Mouse (Mus musculus) G1E (cell line): ENCODE results near the gene March6.

Experiments used
- CTCF ChIP-seq: IDR thresholded peaks from 2 replicates; pipeline ENCODE4 v1.5.1; 2012; ENCODE audit warnings: low read depth, low read length, inconsistent platforms, mixed read lengths
- POLR2AphosphoS5 ChIP-seq: IDR thresholded peaks from 2 replicates; pipeline ENCODE4 v1.6.1; 2012; ENCODE audit warnings: low read depth, low read length, inconsistent platforms; ENCODE audit not compliant: insufficient replicate concordance

DNA sequence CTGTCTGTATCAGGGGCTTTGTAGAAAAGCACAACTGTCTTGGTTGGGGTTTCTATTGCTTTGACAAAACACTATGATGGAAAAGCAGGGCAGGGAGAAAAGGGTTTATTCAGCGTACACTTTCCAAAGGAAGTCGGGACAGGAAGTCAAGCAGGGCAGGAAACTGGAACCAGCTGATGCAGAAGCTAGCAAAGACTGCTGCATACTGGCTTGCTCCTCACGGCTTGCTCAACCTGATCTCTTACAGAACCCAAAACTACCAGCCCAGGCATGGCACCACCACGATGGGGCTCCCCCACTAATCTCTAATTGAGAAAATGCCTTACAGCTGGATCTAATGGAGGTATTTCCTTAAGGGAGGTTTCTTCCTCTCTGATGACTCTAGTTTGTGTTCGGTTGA, 16.6 kb upstream of the March6 start:
- no peak for TF ChIP-seq CTCF
- no peak for TF ChIP-seq POLR2AphosphoS5
